Mouse (Mus musculus) C2C12 (cell line): ENCODE data around the gene Gm14124. TPM values are rescaled to one million over a fixed set of nuclear protein-coding genes. Genes with fewer than 3 reads are reported as not detected.
"Not testable (repeated sequence)": the region's sequence is repeated elsewhere in the genome, so short reads cannot be mapped to it uniquely, and the experiment has no call there.

Experiments
- H3K27me3 ChIP-seq: one replicate; pipeline ENCODE4 v1.6.1; 2011; ENCODE audit not compliant: control insufficient read depth, insufficient read depth, insufficient read length
- H3K36me3 ChIP-seq: one replicate; pipeline ENCODE4 v1.6.1; 2011; ENCODE audit not compliant: control insufficient read depth, insufficient read depth
- H3K4me3 ChIP-seq: one replicate; pipeline ENCODE4 v1.5.1; 2011; ENCODE audit warnings: mild to moderate bottlenecking, control low read depth; ENCODE audit not compliant: poor library complexity, insufficient read depth, severe bottlenecking
- H3K79me2 ChIP-seq: one replicate; pipeline ENCODE4 v1.6.1; 2011; ENCODE audit not compliant: control insufficient read depth, insufficient read depth
- H3K79me3 ChIP-seq: one replicate; pipeline ENCODE4 v1.6.1; 2011; ENCODE audit warnings: low read depth, control low read depth
- H3ac ChIP-seq: one replicate; pipeline ENCODE3; 2011; ENCODE audit warnings: low read depth; ENCODE audit not compliant: control insufficient read depth, insufficient read length
- CEBPB ChIP-seq: IDR thresholded peaks from one replicate; pipeline ENCODE4 v1.6.1; 2011; ENCODE audit warnings: low read depth, mild to moderate bottlenecking, control low read depth, moderate library complexity
- CTCF ChIP-seq: IDR thresholded peaks from one replicate; pipeline ENCODE4 v1.5.1; 2011; ENCODE audit not compliant: control insufficient read depth, insufficient read depth, insufficient read length
- FOSL1 ChIP-seq: IDR thresholded peaks from one replicate; pipeline ENCODE4 v1.8.0; 2011; ENCODE audit warnings: mild to moderate bottlenecking, low read length; ENCODE audit not compliant: poor library complexity, insufficient read depth, severe bottlenecking
- MAX ChIP-seq: IDR thresholded peaks from one replicate; pipeline ENCODE4 v1.6.1; 2011; ENCODE audit warnings: mild to moderate bottlenecking, control low read depth
- MYOD1 ChIP-seq: IDR thresholded peaks from one replicate; pipeline ENCODE4 v1.6.1; 2011; ENCODE audit warnings: low read depth; ENCODE audit not compliant: control insufficient read depth, insufficient read length
- MYOG ChIP-seq: IDR thresholded peaks from one replicate; pipeline ENCODE4 v1.6.1; 2011; ENCODE audit not compliant: control insufficient read depth, insufficient read length; ENCODE audit errors: extremely low read depth
- USF1 ChIP-seq: IDR thresholded peaks from one replicate; pipeline ENCODE4 v1.6.1; 2011; ENCODE audit warnings: low read depth, mild to moderate bottlenecking, control low read depth, moderate library complexity
- polyA plus RNA-seq: library from polyadenylated mRNA; unstranded; fragments of >200 nt; fragmentation: generic; extraction: Trizol; gene quantifications from one replicate; pipeline ENCODE4 v1.2.1, GENCODE M21; 2012; ENCODE audit warnings: missing spikeins

Gene Gm14124
- polyA plus RNA-seq, 1 experiment, result 0.18 TPM

DNA sequence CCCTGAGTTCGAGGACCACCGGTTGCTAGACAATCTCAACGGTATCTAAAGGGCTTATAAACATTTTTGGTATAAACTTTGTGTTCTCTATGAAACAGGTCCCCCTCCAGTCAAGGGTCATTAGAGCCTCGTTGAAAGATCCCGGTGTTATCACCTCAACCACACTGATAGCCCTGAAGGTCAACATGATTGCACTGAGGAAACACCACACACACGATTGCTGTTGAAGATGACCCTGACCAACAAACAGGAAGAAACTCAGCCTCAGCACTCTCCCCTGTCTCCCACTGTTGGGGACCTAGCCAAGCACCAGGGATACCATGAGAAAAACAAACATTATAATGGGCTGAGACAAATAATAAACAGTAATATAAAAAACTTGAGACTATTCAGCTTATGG, 36.4 kb downstream of the Gm14124 start:
- Histone ChIP-seq H3K79me2 (no peaks in the 10 kb centered on the region), H3K36me3 (no peaks in the 10 kb centered on the region), H3K79me3 (no peaks in the 10 kb centered on the region), H3K4me3 (no peak overlapping the region), H3K27me3 (no peaks in the 10 kb centered on the region), H3ac (no peak overlapping the region)
- no peak for TF ChIP-seq MAX
- no peak for TF ChIP-seq MYOG
- TF ChIP-seq CEBPB, result no peak
- TF ChIP-seq CTCF, result no peak
- TF ChIP-seq USF1, result no peak
- no peak for TF ChIP-seq MYOD1
- TF ChIP-seq FOSL1, result no peak

DNA sequence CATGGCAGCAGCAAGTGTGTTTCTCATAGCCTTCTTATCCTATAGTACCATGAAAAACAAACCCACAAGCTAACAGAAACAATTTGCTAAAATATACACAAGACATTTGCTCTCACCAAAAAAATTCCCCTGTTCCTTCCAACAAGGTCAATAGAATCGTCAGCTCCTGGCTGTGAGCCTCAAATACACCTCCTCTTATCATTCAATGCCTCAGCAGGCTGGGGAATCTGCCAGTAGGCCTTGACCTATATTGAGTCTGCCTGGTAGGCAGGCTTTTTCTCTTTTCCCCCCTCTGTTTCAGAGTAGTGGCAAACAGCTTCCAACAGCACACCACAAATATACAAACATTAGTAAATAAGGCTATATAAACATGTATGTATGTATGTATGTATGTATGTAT, 41.8 kb downstream of the Gm14124 start:
- Histone ChIP-seq H3K27me3 (no peaks in the 10 kb centered on the region), H3ac (no peak overlapping the region), H3K4me3 (no peak overlapping the region), H3K36me3 (no peaks in the 10 kb centered on the region), H3K79me3 (no peaks in the 10 kb centered on the region), H3K79me2 (no peaks in the 10 kb centered on the region)
- TF ChIP-seq MYOD1 (no peak), CEBPB (no peak), MAX (no peak), USF1 (no peak), MYOG (no peak), CTCF (no peak), FOSL1 (no peak)

DNA sequence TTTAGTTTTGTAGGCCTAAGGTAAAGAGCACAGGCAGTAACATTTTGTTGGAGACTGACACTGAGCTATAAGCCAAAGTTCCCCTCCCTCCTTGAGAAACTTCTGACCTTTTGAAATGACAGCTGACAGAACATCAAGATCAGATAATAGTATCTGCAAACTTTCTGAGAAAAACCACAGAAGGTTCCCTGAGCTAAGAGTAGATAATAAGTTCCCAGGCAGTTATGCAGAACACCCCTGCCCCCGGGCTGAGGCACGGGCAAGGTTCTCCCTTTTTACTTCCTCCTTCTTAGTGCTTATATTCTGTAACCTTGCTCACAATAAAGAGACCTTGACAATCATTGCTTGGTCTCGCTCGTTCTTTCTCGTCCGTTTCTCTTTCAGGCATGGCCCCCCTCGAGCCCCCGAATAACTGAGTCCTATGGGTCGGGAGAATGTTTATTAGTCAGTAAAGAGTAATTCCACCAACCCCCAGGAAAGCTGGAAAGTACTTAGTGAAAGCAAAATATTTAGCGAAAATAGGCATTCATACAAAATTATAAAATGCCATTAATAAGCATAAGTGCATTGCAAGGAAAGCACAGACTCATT, 50.0 kb downstream of the Gm14124 start:
- H3K79me2 ChIP-seq, result peaks cover 11% of the 10 kb centered on the region
- no peaks in the 10 kb centered on the region for H3K36me3 ChIP-seq
- no peak overlapping the region for H3ac ChIP-seq
- H3K27me3 ChIP-seq, result no peaks in the 10 kb centered on the region
- no peak overlapping the region for H3K4me3 ChIP-seq
- H3K79me3 ChIP-seq, result peaks cover 5% of the 10 kb centered on the region
- TF ChIP-seq CTCF (no peak), CEBPB (no peak), MYOG (no peak), MYOD1 (no peak), USF1 (no peak), MAX (no peak), FOSL1 (no peak)

DNA sequence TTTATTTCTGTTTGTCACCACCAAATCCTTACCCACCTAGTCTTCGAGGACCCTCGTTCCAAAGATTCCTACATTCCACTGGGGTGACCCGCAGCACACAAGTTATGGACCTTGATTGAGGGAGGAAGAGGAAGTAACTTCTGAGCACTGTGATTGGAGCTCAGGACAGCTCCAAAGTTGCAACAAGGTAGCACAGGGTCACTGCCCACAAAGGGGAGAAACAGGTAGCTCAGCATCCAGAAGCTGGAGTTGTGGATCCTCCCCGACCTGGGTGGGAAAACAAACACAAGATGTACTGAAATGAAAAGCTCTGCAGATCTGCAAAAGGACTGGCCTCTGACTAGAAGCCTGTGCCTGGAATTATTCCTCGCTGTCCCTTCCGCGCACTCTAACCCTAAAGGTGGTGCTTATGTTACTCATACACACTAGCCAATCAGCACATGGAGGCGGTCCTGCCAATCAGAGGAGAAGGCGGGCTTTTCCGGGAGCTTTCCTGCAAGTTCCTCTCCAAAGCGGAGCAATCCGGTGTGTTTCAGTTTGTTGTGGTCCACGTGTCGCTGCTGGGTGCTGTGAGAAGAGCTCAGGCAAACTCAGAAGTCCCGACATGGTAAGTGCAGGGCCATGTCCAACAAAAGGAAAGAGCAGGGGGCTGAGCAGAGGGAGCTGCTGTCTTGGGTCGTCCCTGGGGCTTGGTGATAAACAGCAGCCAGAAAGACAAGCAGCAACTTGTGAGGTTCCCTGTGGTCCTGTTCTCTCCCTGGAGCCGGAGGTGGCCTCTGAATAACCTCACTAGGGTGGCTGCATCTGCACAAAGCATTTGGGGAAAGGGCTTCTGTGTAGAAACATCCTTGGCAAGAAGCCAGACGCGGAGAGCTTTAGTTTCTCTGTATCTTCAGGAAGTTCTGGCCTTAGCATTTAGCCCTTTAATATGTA, 53.9 kb downstream of the Gm14124 start:
- TF ChIP-seq MAX, result peak; percentile 92
- peak; percentile 34 for TF ChIP-seq USF1
- H3K79me2 ChIP-seq, result peaks cover 48% of the 10 kb centered on the region
- peaks cover 37% of the 10 kb centered on the region for H3K79me3 ChIP-seq
- peak overlapping the region; percentile 93 for H3ac ChIP-seq
- peaks cover 12% of the 10 kb centered on the region for H3K36me3 ChIP-seq
- peak overlapping the region; percentile 53 for H3K4me3 ChIP-seq
- H3K27me3 ChIP-seq, result not testable (repeated sequence)

DNA sequence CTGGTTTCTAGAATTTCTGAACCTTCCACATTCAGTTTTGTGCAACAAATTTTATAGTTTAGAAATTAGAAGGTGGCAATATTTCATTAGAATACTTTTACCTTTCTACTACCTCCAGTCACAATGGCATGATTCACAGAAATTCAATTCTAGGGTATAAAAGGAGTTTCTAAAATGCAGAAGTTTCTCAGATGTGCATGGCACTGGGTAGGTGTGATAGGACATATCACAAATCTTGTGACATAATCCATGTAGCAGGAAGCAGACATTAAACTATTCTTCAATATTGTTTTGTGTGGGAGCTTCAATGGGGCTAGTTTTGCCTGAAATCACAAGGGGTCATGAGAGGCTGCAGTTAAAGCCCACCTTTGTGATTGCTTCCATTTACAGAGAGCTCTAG, 58.8 kb downstream of the Gm14124 start:
- no peaks in the 10 kb centered on the region for H3K27me3 ChIP-seq
- peaks cover 96% of the 10 kb centered on the region for H3K79me2 ChIP-seq
- H3ac ChIP-seq, result no peak overlapping the region
- H3K4me3 ChIP-seq, result no peak overlapping the region
- no peak for TF ChIP-seq CEBPB
- TF ChIP-seq USF1, result no peak
- TF ChIP-seq MAX, result no peak
- TF ChIP-seq MYOG, result no peak
- TF ChIP-seq MYOD1, result no peak
- no peak for TF ChIP-seq CTCF
- TF ChIP-seq FOSL1, result no peak
- peaks cover 74% of the 10 kb centered on the region for H3K79me3 ChIP-seq
- peaks cover 28% of the 10 kb centered on the region for H3K36me3 ChIP-seq
